Mouse (Mus musculus) layer of hippocampus, postnatal 14 days (tissue): Measurements from ENCODE around the gene Chic2. TPM values are rescaled to one million over a fixed set of nuclear protein-coding genes. Genes with fewer than 3 reads are reported as not detected.
A peak's percentile ranks its signal among the peaks of the same experiment; 100 is the strongest.

Source experiments
- DNase-seq, 2 experiments: peaks; one replicate each; pipeline ENCODE4 v3.0.0; 2021 to 2022; ENCODE audit warnings: low spot score in 2 of 2, mixed read lengths in 1 of 2
- total RNA-seq, 2 experiments: library from RNA; stranded (reverse); gene quantifications; 2 replicates each; pipeline ENCODE4 v1.2.3; 2021

Gene Chic2
- total RNA-seq, 2 experiments from 2014 or later, result 26.7 TPM

GRCm38 (mm10) chr5:75070132-75070531 lies 25.6 kb upstream of the Chic2 start:
- DNase-seq, result no peak

GRCm38 (mm10) chr5:75067125-75067756 lies 22.7 kb upstream of the Chic2 start:
- no peak for DNase-seq

GRCm38 (mm10) chr5:75066715-75067114 lies 22.1 kb upstream of the Chic2 start:
- DNase-seq, result no peak

- no peak for DNase-seq
These were observed 18.6 kb upstream of the Chic2 start for GRCm38 (mm10) chr5:75063177-75063576.

- DNase-seq, result no peak
These were observed 6.5 kb upstream of the Chic2 start for GRCm38 (mm10) chr5:75051109-75051508.

- DNase-seq, result no peak
These were observed 2.2 kb upstream of the Chic2 start for GRCm38 (mm10) chr5:75046681-75047321.

GRCm38 (mm10) chr5:75045371-75045770 lies 797 bp upstream of the Chic2 start:
- DNase-seq, result no peak

GRCm38 (mm10) chr5:75043621-75044301 lies 813 bp downstream of the Chic2 start:
- DNase-seq, result no peak

GRCm38 (mm10) chr5:75043011-75043445 lies 1.5 kb downstream of the Chic2 start:
- no peak for DNase-seq

- DNase-seq, result no peak
These were observed 5.3 kb downstream of the Chic2 start for GRCm38 (mm10) chr5:75039307-75039706.

GRCm38 (mm10) chr5:75035475-75035874 lies 9.1 kb downstream of the Chic2 start:
- no peak for DNase-seq

- DNase-seq, result no peak
These were observed 29.8 kb downstream of the Chic2 start for GRCm38 (mm10) chr5:75014768-75015167.

- DNase-seq, result peak in 1 of 2 experiments; percentile 37
These were observed 31.7 kb downstream of the Chic2 start for GRCm38 (mm10) chr5:75012771-75013421.

- DNase-seq, result no peak
These were observed 32.4 kb downstream of the Chic2 start for GRCm38 (mm10) chr5:75011985-75012738.

- DNase-seq, result no peak
These were observed 39.8 kb downstream of the Chic2 start for GRCm38 (mm10) chr5:75004755-75005154.

GRCm38 (mm10) chr5:75002109-75002508 lies 42.5 kb downstream of the Chic2 start:
- DNase-seq, result no peak

- DNase-seq, result peak in 1 of 2 experiments; percentile 31
These were observed 45.7 kb downstream of the Chic2 start for GRCm38 (mm10) chr5:74998716-74999512.

- peak; percentile 29 to 48 for DNase-seq
These were observed 49.6 kb downstream of the Chic2 start for GRCm38 (mm10) chr5:74994947-74995346.

- no peak for DNase-seq
These were observed 60.5 kb downstream of the Chic2 start for GRCm38 (mm10) chr5:74984101-74984500.

GRCm38 (mm10) chr5:74980574-74980973 lies 64.0 kb downstream of the Chic2 start:
- DNase-seq, result no peak
